Mouse (Mus musculus) brain, embryonic 14.5 days (tissue): ENCODE results near the gene Olfr1373.

Experiments used
- CTCF ChIP-seq: fragments of 200-500 bp; IDR thresholded peaks from 2 replicates; pipeline ENCODE4 v1.5.1; 2012; ENCODE audit warnings: inconsistent platforms, mild to moderate bottlenecking, moderate library complexity, borderline replicate concordance; ENCODE audit not compliant: insufficient read depth, insufficient read length; ENCODE audit errors: extremely low read depth
- POLR2A ChIP-seq: fragments of 200-500 bp; IDR thresholded peaks from 2 replicates; pipeline ENCODE4 v1.6.1; 2012; ENCODE audit warnings: mild to moderate bottlenecking, inconsistent platforms, borderline replicate concordance; ENCODE audit not compliant: poor library complexity, insufficient read depth, insufficient read length, severe bottlenecking; ENCODE audit errors: extremely low read depth

- TF ChIP-seq CTCF (no peak), POLR2A (no peak)
These were observed 17.6 kb downstream of the Olfr1373 start for GRCm38 (mm10) chr11:52127760-52128159.
